Mouse (Mus musculus): Measurements from ENCODE around the gene Lrp5. TPM values are rescaled to one million over a fixed set of nuclear protein-coding genes. Genes with fewer than 3 reads are reported as not detected.

The Lrp5 gene
- polyA plus RNA-seq, 1 experiment from 2014 or later: 7.9 TPM

DNA sequence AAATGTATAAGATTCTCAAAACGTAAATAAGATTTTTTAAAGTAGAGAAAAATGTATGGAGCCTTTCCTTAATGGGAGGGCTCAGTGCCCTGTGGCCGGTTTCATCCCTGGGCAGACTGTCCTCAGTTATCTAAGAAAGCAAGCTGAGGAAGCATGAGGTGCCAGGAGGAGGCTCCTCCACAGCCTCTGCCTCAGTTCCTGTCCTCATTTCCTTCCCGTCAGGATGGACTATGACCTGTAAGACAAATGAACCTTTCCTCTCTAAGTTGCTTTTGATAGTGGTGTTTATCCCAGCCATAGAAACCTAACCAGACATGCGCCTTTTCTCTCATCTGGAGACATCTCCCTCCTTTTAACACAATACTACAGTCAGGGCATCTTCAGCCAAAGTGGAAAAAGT is 41.0 kb downstream of the Lrp5 start:
- Histone ChIP-seq H3K4me3 (ENCODE audit: low read depth, low read length) (no peak overlapping the region), H3K4me1 (replicated peaks; ENCODE audit: control insufficient read depth, insufficient read depth, low read length) (no peaks in the 10 kb centered on the region), H3K9me3 (ENCODE audit: control insufficient read depth, low read length) (no peaks in the 10 kb centered on the region), H3K9ac (ENCODE audit: low read length) (no peak overlapping the region), H3K27ac (ENCODE audit: low read depth) (no peak overlapping the region), H3K36me3 (ENCODE audit: control insufficient read depth, insufficient read depth, low read length) (peaks cover 66% of the 10 kb centered on the region), H3K4me2 (ENCODE audit: low read length) (no peak overlapping the region), H3K27me3 (replicated peaks; ENCODE audit: control insufficient read depth, insufficient read depth, low read length) (no peaks in the 10 kb centered on the region)
- DNase-seq (ENCODE audit: low spot score) (no peak), ATAC-seq (replicated peaks; ENCODE audit: low FRiP score, low TSS enrichment, low read depth) (no peak)
- WGBS: 85% methylated on average over 4 of the region's 4 CpGs

DNA sequence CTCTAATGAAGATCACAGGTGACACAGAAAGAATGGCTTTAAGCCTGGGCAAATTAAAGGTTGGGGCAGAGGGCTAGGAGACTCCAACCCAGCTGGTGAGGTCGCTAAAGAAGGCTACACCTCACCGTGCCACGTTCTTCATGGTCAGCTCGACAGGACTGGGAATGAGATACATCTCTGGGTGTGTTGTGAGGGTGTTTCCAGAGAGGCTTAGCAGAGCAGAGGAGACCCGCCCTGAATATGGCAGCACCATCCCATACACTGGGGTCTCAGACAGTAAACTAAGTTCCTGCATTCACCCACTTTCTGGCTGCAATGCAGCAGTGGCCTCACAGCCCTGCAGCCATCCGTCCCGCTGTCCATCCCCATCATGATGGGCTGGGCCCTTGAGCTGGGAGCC is 46.8 kb downstream of the Lrp5 start:
- Histone ChIP-seq H3K27ac (ENCODE audit: low read depth) (no peak overlapping the region), H3K36me3 (ENCODE audit: control insufficient read depth, insufficient read depth, low read length) (peaks cover 33% of the 10 kb centered on the region), H3K9me3 (ENCODE audit: control insufficient read depth, low read length) (no peaks in the 10 kb centered on the region), H3K27me3 (replicated peaks; ENCODE audit: control insufficient read depth, insufficient read depth, low read length) (no peaks in the 10 kb centered on the region), H3K4me3 (ENCODE audit: low read depth, low read length) (no peak overlapping the region), H3K4me1 (replicated peaks; ENCODE audit: control insufficient read depth, insufficient read depth, low read length) (peaks cover 16% of the 10 kb centered on the region), H3K9ac (ENCODE audit: low read length) (no peak overlapping the region), H3K4me2 (ENCODE audit: low read length) (no peak overlapping the region)
- no peak for DNase-seq (ENCODE audit: low spot score)
- 89% methylated on average over 7 of the region's 7 CpGs for WGBS
- no peak for ATAC-seq (replicated peaks; ENCODE audit: low FRiP score, low TSS enrichment, low read depth)

GRCm38 (mm10) chr19:3638698-3639097 is 47.7 kb downstream of the Lrp5 start:
- 0 out of 2 replicates have a peak overlapping the region, but pooled peaks have one; percentile 5 for H3K9ac ChIP-seq (ENCODE audit: low read length)
- H3K36me3 ChIP-seq (ENCODE audit: control insufficient read depth, insufficient read depth, low read length): peaks cover 27% of the 10 kb centered on the region
- WGBS: 25% methylated on average over 8 of the region's 8 CpGs
- no peak overlapping the region for H3K4me3 ChIP-seq (ENCODE audit: low read depth, low read length)
- H3K4me2 ChIP-seq (ENCODE audit: low read length): no peak overlapping the region
- DNase-seq (ENCODE audit: low spot score) (peak; percentile 57), ATAC-seq (replicated peaks; ENCODE audit: low FRiP score, low TSS enrichment, low read depth) (0 out of 2 replicates have a peak, but pooled peaks have one; percentile 29)
- H3K9me3 ChIP-seq (ENCODE audit: control insufficient read depth, low read length): no peaks in the 10 kb centered on the region
- peaks cover 16% of the 10 kb centered on the region for H3K4me1 ChIP-seq (replicated peaks; ENCODE audit: control insufficient read depth, insufficient read depth, low read length)
- peak overlapping the region; percentile 12; the same call in 1 of the 2 replicates for H3K27ac ChIP-seq (ENCODE audit: low read depth)
- H3K27me3 ChIP-seq (replicated peaks; ENCODE audit: control insufficient read depth, insufficient read depth, low read length): no peaks in the 10 kb centered on the region

DNA sequence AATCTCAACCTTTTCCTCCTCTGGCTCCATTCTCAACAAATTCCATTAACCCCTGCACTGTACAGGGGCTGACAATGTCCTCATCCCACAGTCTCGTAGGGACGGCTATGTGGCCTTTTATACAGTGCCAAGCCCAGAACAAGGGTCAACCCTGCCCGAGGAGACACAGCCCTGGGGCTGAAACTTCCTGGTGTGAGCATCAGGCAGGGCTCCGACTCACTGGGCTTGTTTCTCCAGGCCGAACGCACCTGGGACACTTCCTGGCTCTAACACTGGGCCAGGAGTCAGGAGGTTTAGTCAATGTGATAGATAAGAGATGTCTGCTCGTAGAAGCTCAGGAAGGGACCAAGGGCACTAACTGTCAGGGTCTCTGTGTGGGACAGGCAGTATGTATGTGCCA is 54.3 kb downstream of the Lrp5 start:
- H3K27me3 ChIP-seq (replicated peaks; ENCODE audit: control insufficient read depth, insufficient read depth, low read length): no peaks in the 10 kb centered on the region
- DNase-seq (ENCODE audit: low spot score) (no peak), ATAC-seq (replicated peaks; ENCODE audit: low FRiP score, low TSS enrichment, low read depth) (peak; percentile 66)
- 73% methylated on average over 7 of the region's 7 CpGs for WGBS
- H3K4me1 ChIP-seq (replicated peaks; ENCODE audit: control insufficient read depth, insufficient read depth, low read length): no peaks in the 10 kb centered on the region
- H3K27ac ChIP-seq (ENCODE audit: low read depth): no peak overlapping the region
- H3K4me2 ChIP-seq (ENCODE audit: low read length): no peak overlapping the region
- H3K9me3 ChIP-seq (ENCODE audit: control insufficient read depth, low read length): no peaks in the 10 kb centered on the region
- no peak overlapping the region for H3K9ac ChIP-seq (ENCODE audit: low read length)
- peaks cover 44% of the 10 kb centered on the region for H3K36me3 ChIP-seq (ENCODE audit: control insufficient read depth, insufficient read depth, low read length)
- no peak overlapping the region for H3K4me3 ChIP-seq (ENCODE audit: low read depth, low read length)

- no peak for DNase-seq (ENCODE audit: low spot score)
- no peaks in the 10 kb centered on the region for H3K4me1 ChIP-seq (replicated peaks; ENCODE audit: control insufficient read depth, insufficient read depth, low read length)
- no peaks in the 10 kb centered on the region for H3K9me3 ChIP-seq (ENCODE audit: control insufficient read depth, low read length)
- no peak overlapping the region for H3K4me3 ChIP-seq (ENCODE audit: low read depth, low read length)
- no peak for ATAC-seq (replicated peaks; ENCODE audit: low FRiP score, low TSS enrichment, low read depth)
- no peak overlapping the region for H3K27ac ChIP-seq (ENCODE audit: low read depth)
- no peak overlapping the region for H3K4me2 ChIP-seq (ENCODE audit: low read length)
- H3K9ac ChIP-seq (ENCODE audit: low read length): no peak overlapping the region
- 83% methylated on average over 5 of the region's 5 CpGs for WGBS
- H3K27me3 ChIP-seq (replicated peaks; ENCODE audit: control insufficient read depth, insufficient read depth, low read length): no peaks in the 10 kb centered on the region
- H3K36me3 ChIP-seq (ENCODE audit: control insufficient read depth, insufficient read depth, low read length): peaks cover 50% of the 10 kb centered on the region
Measured at GRCm38 (mm10) chr19:3631431-3631830, 54.9 kb downstream of the Lrp5 start.

DNA sequence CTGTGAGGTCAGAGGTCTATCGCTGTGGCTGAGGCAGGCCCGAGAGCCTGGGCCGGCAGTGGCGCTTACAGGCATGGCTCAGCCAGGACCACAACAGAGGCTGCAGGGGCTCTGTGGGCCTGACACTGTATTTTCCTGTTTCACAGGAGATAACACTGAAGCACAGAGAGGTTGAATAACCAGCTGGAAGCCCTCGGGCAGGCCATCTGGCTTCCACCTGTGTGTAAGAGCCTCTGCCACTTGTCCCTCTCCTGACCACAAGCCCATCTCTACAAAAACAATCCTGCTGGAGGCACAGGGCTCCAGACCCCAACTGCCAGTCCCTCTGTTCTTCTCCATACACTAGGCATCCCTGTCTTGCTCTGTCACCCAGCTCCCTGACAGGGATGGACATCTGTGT is 55.9 kb downstream of the Lrp5 start:
- Histone ChIP-seq H3K27me3 (replicated peaks; ENCODE audit: control insufficient read depth, insufficient read depth, low read length) (no peaks in the 10 kb centered on the region), H3K4me1 (replicated peaks; ENCODE audit: control insufficient read depth, insufficient read depth, low read length) (no peaks in the 10 kb centered on the region), H3K9ac (ENCODE audit: low read length) (no peak overlapping the region), H3K27ac (ENCODE audit: low read depth) (no peak overlapping the region), H3K9me3 (ENCODE audit: control insufficient read depth, low read length) (no peaks in the 10 kb centered on the region), H3K4me2 (ENCODE audit: low read length) (no peak overlapping the region), H3K36me3 (ENCODE audit: control insufficient read depth, insufficient read depth, low read length) (peaks cover 55% of the 10 kb centered on the region), H3K4me3 (ENCODE audit: low read depth, low read length) (no peak overlapping the region)
- 76% methylated on average over 5 of the region's 5 CpGs for WGBS
- DNase-seq (ENCODE audit: low spot score) (no peak), ATAC-seq (replicated peaks; ENCODE audit: low FRiP score, low TSS enrichment, low read depth) (no peak)

DNA sequence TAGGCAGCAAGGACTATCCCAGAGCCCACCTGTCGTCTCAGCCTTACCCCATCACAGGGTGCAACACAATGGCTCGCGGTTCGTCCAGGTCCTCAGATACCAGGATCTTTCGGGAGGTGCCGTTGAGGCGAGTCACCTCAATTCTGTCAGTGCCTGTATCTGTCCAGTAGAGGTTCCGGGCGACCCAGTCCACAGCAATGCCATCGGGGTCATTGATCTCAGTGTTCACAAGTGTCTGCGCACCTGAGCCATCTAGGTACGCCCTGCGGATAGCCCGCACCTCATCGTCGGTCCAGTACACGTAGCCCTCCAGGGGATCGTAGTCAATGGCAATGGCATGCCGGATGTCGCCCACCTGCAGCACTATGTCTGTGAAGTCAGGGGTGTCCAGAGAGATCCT is 56.3 kb downstream of the Lrp5 start:
- Histone ChIP-seq H3K27ac (ENCODE audit: low read depth) (no peak overlapping the region), H3K36me3 (ENCODE audit: control insufficient read depth, insufficient read depth, low read length) (peaks cover 52% of the 10 kb centered on the region), H3K27me3 (replicated peaks; ENCODE audit: control insufficient read depth, insufficient read depth, low read length) (no peaks in the 10 kb centered on the region), H3K9me3 (ENCODE audit: control insufficient read depth, low read length) (no peaks in the 10 kb centered on the region), H3K4me2 (ENCODE audit: low read length) (no peak overlapping the region), H3K9ac (ENCODE audit: low read length) (no peak overlapping the region), H3K4me1 (replicated peaks; ENCODE audit: control insufficient read depth, insufficient read depth, low read length) (no peaks in the 10 kb centered on the region), H3K4me3 (ENCODE audit: low read depth, low read length) (no peak overlapping the region)
- ATAC-seq (replicated peaks; ENCODE audit: low FRiP score, low TSS enrichment, low read depth): no peak
- WGBS: 97% methylated on average over 20 of the region's 20 CpGs
- DNase-seq (ENCODE audit: low spot score): no peak

- H3K4me3 ChIP-seq (ENCODE audit: low read depth, low read length): no peak overlapping the region
- H3K27me3 ChIP-seq (replicated peaks; ENCODE audit: control insufficient read depth, insufficient read depth, low read length): no peaks in the 10 kb centered on the region
- no peaks in the 10 kb centered on the region for H3K4me1 ChIP-seq (replicated peaks; ENCODE audit: control insufficient read depth, insufficient read depth, low read length)
- WGBS: 91% methylated on average over 8 of the region's 8 CpGs
- H3K36me3 ChIP-seq (ENCODE audit: control insufficient read depth, insufficient read depth, low read length): peaks cover 53% of the 10 kb centered on the region
- H3K4me2 ChIP-seq (ENCODE audit: low read length): no peak overlapping the region
- DNase-seq (ENCODE audit: low spot score) (no peak), ATAC-seq (replicated peaks; ENCODE audit: low FRiP score, low TSS enrichment, low read depth) (no peak)
- no peak overlapping the region for H3K27ac ChIP-seq (ENCODE audit: low read depth)
- no peak overlapping the region for H3K9ac ChIP-seq (ENCODE audit: low read length)
- no peaks in the 10 kb centered on the region for H3K9me3 ChIP-seq (ENCODE audit: control insufficient read depth, low read length)
Measured at GRCm38 (mm10) chr19:3628223-3628622, 58.1 kb downstream of the Lrp5 start.

GRCm38 (mm10) chr19:3625111-3625510 is 61.3 kb downstream of the Lrp5 start:
- H3K27ac ChIP-seq (ENCODE audit: low read depth): no peak overlapping the region
- H3K36me3 ChIP-seq (ENCODE audit: control insufficient read depth, insufficient read depth, low read length): peaks cover 70% of the 10 kb centered on the region
- H3K27me3 ChIP-seq (replicated peaks; ENCODE audit: control insufficient read depth, insufficient read depth, low read length): no peaks in the 10 kb centered on the region
- WGBS: 81% methylated on average over 7 of the region's 7 CpGs
- DNase-seq (ENCODE audit: low spot score) (no peak), ATAC-seq (replicated peaks; ENCODE audit: low FRiP score, low TSS enrichment, low read depth) (no peak)
- H3K4me2 ChIP-seq (ENCODE audit: low read length): no peak overlapping the region
- no peaks in the 10 kb centered on the region for H3K4me1 ChIP-seq (replicated peaks; ENCODE audit: control insufficient read depth, insufficient read depth, low read length)
- no peaks in the 10 kb centered on the region for H3K9me3 ChIP-seq (ENCODE audit: control insufficient read depth, low read length)
- H3K9ac ChIP-seq (ENCODE audit: low read length): no peak overlapping the region
- H3K4me3 ChIP-seq (ENCODE audit: low read depth, low read length): no peak overlapping the region

All from intestine, embryonic 14.5 days (tissue).